Mouse (Mus musculus) regulatory T cell (primary cell): ENCODE results near the gene Lsm7.
"Not testable (repeated sequence)": the region's sequence is repeated elsewhere in the genome, so short reads cannot be mapped to it uniquely, and the experiment has no call there.

Experiments
- in situ Hi-C: fragments of 300-600 bp; cut with MboI, MseI; formaldehyde crosslinking; loops from one replicate; pipeline ENCODE4 v1.15.1; 2025; ENCODE audit warnings: high pct_unique_total_duplicates

The Lsm7 gene

GRCm38 (mm10) chr10:80836949-80837379 is 18.0 kb downstream of the Lsm7 start:
- in situ Hi-C loops = no loop called here

- in situ Hi-C loops = no loop called here
Measured at GRCm38 (mm10) chr10:80835617-80836016, 19.4 kb downstream of the Lsm7 start.

GRCm38 (mm10) chr10:80832818-80833217 is 22.2 kb downstream of the Lsm7 start:
- in situ Hi-C loops = no loop called here

- in situ Hi-C loops = no loop called here
Measured at GRCm38 (mm10) chr10:80831136-80831535, 23.9 kb downstream of the Lsm7 start.

GRCm38 (mm10) chr10:80829359-80830278 is 25.4 kb downstream of the Lsm7 start:
- in situ Hi-C loops = no loop called here

- in situ Hi-C loops = not testable (repeated sequence)
Measured at GRCm38 (mm10) chr10:80828587-80828986, 26.4 kb downstream of the Lsm7 start.

GRCm38 (mm10) chr10:80827870-80828420 is 27.1 kb downstream of the Lsm7 start:
- in situ Hi-C loops = no loop called here

GRCm38 (mm10) chr10:80827063-80827869 is 27.7 kb downstream of the Lsm7 start:
- in situ Hi-C loops = no loop called here

GRCm38 (mm10) chr10:80826151-80827062 is 28.6 kb downstream of the Lsm7 start, which contains the start of gene Oaz1:
TSS of gene Oaz1 (plus strand) at chr10:80826656.
- in situ Hi-C loops = no loop called here

- in situ Hi-C loops = no loop called here
Measured at GRCm38 (mm10) chr10:80824827-80825226, 30.2 kb downstream of the Lsm7 start.

GRCm38 (mm10) chr10:80823847-80824643 is 31.0 kb downstream of the Lsm7 start:
- in situ Hi-C loops = no loop called here

GRCm38 (mm10) chr10:80823316-80823715 is 31.7 kb downstream of the Lsm7 start:
- in situ Hi-C loops = no loop called here

- in situ Hi-C loops = no loop called here
Measured at GRCm38 (mm10) chr10:80822528-80822927, 32.5 kb downstream of the Lsm7 start.

GRCm38 (mm10) chr10:80821991-80822390 is 33.0 kb downstream of the Lsm7 start:
- in situ Hi-C loops = no loop called here

GRCm38 (mm10) chr10:80819406-80819805 is 35.6 kb downstream of the Lsm7 start:
- in situ Hi-C loops = no loop called here

GRCm38 (mm10) chr10:80818599-80819281 is 36.3 kb downstream of the Lsm7 start:
- in situ Hi-C loops = no loop called here

GRCm38 (mm10) chr10:80817955-80818354 is 37.1 kb downstream of the Lsm7 start:
- in situ Hi-C loops = not testable (repeated sequence)

- in situ Hi-C loops = no loop called here
Measured at GRCm38 (mm10) chr10:80817164-80817563, 37.8 kb downstream of the Lsm7 start.

- in situ Hi-C loops = not testable (repeated sequence)
Measured at GRCm38 (mm10) chr10:80816303-80816702, 38.7 kb downstream of the Lsm7 start.
